9 mouse cellular contexts compared by ENCODE assay signal in genomic region chr13:17942338-17942737, GRCm38 (mm10). TPM values are rescaled to one million over a fixed set of nuclear protein-coding genes. Genes with fewer than 3 reads are reported as not detected.
A peak's percentile ranks its signal among the peaks of the same experiment; 100 is the strongest.
DNase-seq lines count a peak whose midpoint lies in the region; ATAC-seq and TF ChIP-seq lines count a peak whose summit lies in the region.
"Had no signal": no experiment of that assay in that cellular context is flagged by ENCODE, and none has a peak within 500 bp of the region (broad histone marks: within the 10 kb centered on the region; RNA-seq: fewer than 3 reads in every experiment).

No protein-coding gene starts in this region.

- intact Hi-C loops in left cerebral cortex, adult 2 months (cut with DNase I): loop anchor here (5.0 kb wide), 1 partner anchor 40 kb away; no protein-coding TSS in a partner anchor

- H3K4me2 ChIP-seq in lung, embryonic 14.5 days: peak overlapping the region; percentile 62
- H3K4me2 ChIP-seq in lung, postnatal 0 days (replicated peaks; ENCODE audit: low read depth, low read length): no peak overlapping the region
- 0 out of 2 replicates have a peak overlapping the region, but pooled peaks have one; percentile 7 for H3K4me2 ChIP-seq in embryonic facial prominence, embryonic 12.5 days (replicated peaks)
- peak overlapping the region; percentile 77 for H3K4me2 ChIP-seq in hindbrain, postnatal 0 days (ENCODE audit: low read depth, low read length)

- TF ChIP-seq CTCF in lung, embryonic 14.5 days (IDR thresholded peaks at IDR 0.05; ENCODE audit: low read depth): no peak
- TF ChIP-seq CTCF in lung, postnatal 0 days (IDR thresholded peaks at IDR 0.05): no peak
- no peak for TF ChIP-seq CTCF in hindbrain, postnatal 0 days (IDR thresholded peaks at IDR 0.05; ENCODE audit: low read depth)
- no peak for TF ChIP-seq CTCF in left cerebral cortex, adult 2 months (IDR thresholded peaks at IDR 0.05)

- ATAC-seq in lung, embryonic 14.5 days (ENCODE audit: insufficient read depth): no peak
- ATAC-seq in lung, postnatal 0 days: no peak
- ATAC-seq in embryonic facial prominence, embryonic 12.5 days (ENCODE audit: insufficient number of reproducible peaks, insufficient read depth, low FRiP score, low TSS enrichment): no peak
- no peak for ATAC-seq in hindbrain, postnatal 0 days

- no peak for TF ChIP-seq EP300 in lung, postnatal 0 days (IDR thresholded peaks at IDR 0.05)

- WGBS in lung, embryonic 14.5 days: 60% methylated on average over 6 of the region's 6 CpGs
- 59% methylated on average over 6 of the region's 6 CpGs for WGBS in lung, postnatal 0 days
- 58% methylated on average over 6 of the region's 6 CpGs for WGBS in embryonic facial prominence, embryonic 12.5 days
- 64% methylated on average over 6 of the region's 6 CpGs for WGBS in hindbrain, postnatal 0 days

- peaks cover 3% of the 10 kb centered on the region; the same call in 1 of the 2 replicates for H3K36me3 ChIP-seq in lung, embryonic 14.5 days (ENCODE audit: insufficient read depth)
- H3K36me3 ChIP-seq in lung, postnatal 0 days (ENCODE audit: insufficient read depth, low read length): no peaks in the 10 kb centered on the region
- H3K36me3 ChIP-seq in embryonic facial prominence, embryonic 12.5 days: no peaks in the 10 kb centered on the region
- no peaks in the 10 kb centered on the region for H3K36me3 ChIP-seq in hindbrain, postnatal 0 days (ENCODE audit: insufficient read depth, low read length)
- H3K36me3 ChIP-seq in splenic B cell, adult 2 months (ENCODE audit: control insufficient read depth, insufficient read depth, low read length, poor library complexity, severe bottlenecking): no peaks in the 10 kb centered on the region

- H3K9ac ChIP-seq in lung, embryonic 14.5 days: no peak overlapping the region; the same call in 1 of the 2 replicates
- no peak overlapping the region for H3K9ac ChIP-seq in lung, postnatal 0 days (replicated peaks; ENCODE audit: low read depth)
- no peak overlapping the region for H3K9ac ChIP-seq in embryonic facial prominence, embryonic 12.5 days
- no peak overlapping the region for H3K9ac ChIP-seq in hindbrain, postnatal 0 days (replicated peaks; ENCODE audit: low read length)

- H3K27ac ChIP-seq in lung, embryonic 14.5 days (ENCODE audit: low read depth): no peak overlapping the region
- no peak overlapping the region for H3K27ac ChIP-seq in lung, postnatal 0 days (ENCODE audit: low read length)
- H3K27ac ChIP-seq in embryonic facial prominence, embryonic 12.5 days: no peak overlapping the region
- H3K27ac ChIP-seq in hindbrain, postnatal 0 days: no peak overlapping the region
- H3K27ac ChIP-seq in left cerebral cortex, adult 2 months: no peak overlapping the region

- peak overlapping the region; percentile 86; the same call in 1 of the 2 replicates for H3K4me3 ChIP-seq in lung, embryonic 14.5 days (ENCODE audit: low read depth, low read length)
- H3K4me3 ChIP-seq in lung, postnatal 0 days (ENCODE audit: low read depth, low read length): no peak overlapping the region
- H3K4me3 ChIP-seq in embryonic facial prominence, embryonic 12.5 days: no peak overlapping the region
- H3K4me3 ChIP-seq in hindbrain, postnatal 0 days (ENCODE audit: low read length): peak overlapping the region; percentile 96
- H3K4me3 ChIP-seq in left cerebral cortex, adult 2 months: no peak overlapping the region

- H3K9me3 ChIP-seq in lung, embryonic 14.5 days (ENCODE audit: low read depth, low read length): no peaks in the 10 kb centered on the region
- no peaks in the 10 kb centered on the region for H3K9me3 ChIP-seq in lung, postnatal 0 days (ENCODE audit: low read length)
- H3K9me3 ChIP-seq in embryonic facial prominence, embryonic 12.5 days: no peaks in the 10 kb centered on the region
- no peaks in the 10 kb centered on the region for H3K9me3 ChIP-seq in hindbrain, postnatal 0 days (ENCODE audit: low read length)

- no peaks in the 10 kb centered on the region for H3K27me3 ChIP-seq in lung, embryonic 14.5 days (ENCODE audit: insufficient read depth, low read length)
- no peaks in the 10 kb centered on the region for H3K27me3 ChIP-seq in lung, postnatal 0 days (replicated peaks; ENCODE audit: insufficient read depth, low read length)
- no peaks in the 10 kb centered on the region for H3K27me3 ChIP-seq in embryonic facial prominence, embryonic 12.5 days
- no peaks in the 10 kb centered on the region for H3K27me3 ChIP-seq in hindbrain, postnatal 0 days (ENCODE audit: insufficient read depth, low read length)
- H3K27me3 ChIP-seq in splenic B cell, adult 2 months (ENCODE audit: control insufficient read depth, insufficient read depth, low read length, poor library complexity, severe bottlenecking): no peaks in the 10 kb centered on the region

- H3K4me1 ChIP-seq in lung, embryonic 14.5 days (ENCODE audit: insufficient read depth): peaks cover 4% of the 10 kb centered on the region; the same call in 1 of the 2 replicates
- peaks cover 9% of the 10 kb centered on the region; the same call in 1 of the 2 replicates for H3K4me1 ChIP-seq in lung, postnatal 0 days (ENCODE audit: insufficient read depth, low read depth, low read length)
- peaks cover 11% of the 10 kb centered on the region for H3K4me1 ChIP-seq in embryonic facial prominence, embryonic 12.5 days
- H3K4me1 ChIP-seq in hindbrain, postnatal 0 days (ENCODE audit: insufficient read depth, low read length): peaks cover 3% of the 10 kb centered on the region; the same call in 1 of the 2 replicates

- DNase-seq in lung, embryonic 14.5 days: no peak
- no peak for DNase-seq in lung, postnatal 0 days (ENCODE audit: low spot score)
- no peak for DNase-seq in hindbrain, postnatal 0 days (ENCODE audit: low spot score)
- DNase-seq in splenic B cell, adult 2 months (ENCODE audit: low read depth, low spot score): peak; percentile 22
- no peak for DNase-seq in left cerebral cortex, adult 2 months (ENCODE audit: extremely low spot score in 1 of 2, low spot score in 2 of 2)
- no peak for DNase-seq in ovary, adult 18-20 months (ENCODE audit: low spot score)
- DNase-seq: kidney, postnatal 36 days; thymus, postnatal 25 days had no signal

RNA-seq across cellular contexts. Expression of gene Rala, which starts 1.7 kb away (rescaled TPM):
- 107 and 109 TPM in 2 replicates for polyA plus RNA-seq in lung, embryonic 14.5 days (2014; fragmentation: Nextera tagmentation; extraction: Ambion mirVana)
- 111 and 125 TPM in 2 replicates for polyA plus RNA-seq in lung, postnatal 0 days (2015; fragmentation: Nextera tagmentation; extraction: Ambion mirVana)
- polyA plus RNA-seq in embryonic facial prominence, embryonic 12.5 days (2016; fragmentation: Nextera tagmentation; extraction: Ambion mirVana): 114 and 123 TPM in 2 replicates
- 68.5 and 75.7 TPM in 2 replicates for total RNA-seq in hindbrain, postnatal 0 days (2014; rRNA removed)
- 226 and 229 TPM in 2 replicates for polyA plus RNA-seq in hindbrain, postnatal 0 days (2015; fragmentation: Nextera tagmentation; extraction: Ambion mirVana)
- 10 to 100 TPM; 57.1 to 59.0 TPM for total RNA-seq in left cerebral cortex, adult 2 months (2021)

RNA-seq across cellular contexts. Expression of gene Yae1d1, which starts 50.8 kb away (rescaled TPM):
- polyA plus RNA-seq in lung, embryonic 14.5 days (2014; fragmentation: Nextera tagmentation; extraction: Ambion mirVana): 74.3 and 75.2 TPM in 2 replicates
- 61.8 and 66.7 TPM in 2 replicates for polyA plus RNA-seq in lung, postnatal 0 days (2015; fragmentation: Nextera tagmentation; extraction: Ambion mirVana)
- 82.4 and 83.4 TPM in 2 replicates for polyA plus RNA-seq in embryonic facial prominence, embryonic 12.5 days (2016; fragmentation: Nextera tagmentation; extraction: Ambion mirVana)
- total RNA-seq in hindbrain, postnatal 0 days (2014; rRNA removed): 12.1 and 22.6 TPM in 2 replicates
- 68.3 and 71.6 TPM in 2 replicates for polyA plus RNA-seq in hindbrain, postnatal 0 days (2015; fragmentation: Nextera tagmentation; extraction: Ambion mirVana)
- total RNA-seq in left cerebral cortex, adult 2 months (2021): 10 to 100 TPM; 24.8 to 25.3 TPM

Comparison
In these comparisons a context has a peak if more than half of its experiments do, and no peak if none do; other contexts are left out.
1. H3K4me3 ChIP-seq: peak in lung, embryonic 14.5 days (single experiment) and hindbrain, postnatal 0 days (single experiment); none in lung, postnatal 0 days (single experiment), embryonic facial prominence, embryonic 12.5 days (single experiment) and left cerebral cortex, adult 2 months (single experiment).